Mouse (Mus musculus) adrenal gland, postnatal 25 days (tissue): Measurements from ENCODE around the gene Erich6. TPM values are rescaled to one million over a fixed set of nuclear protein-coding genes. Genes with fewer than 3 reads are reported as not detected.

Experiments used
- DNase-seq: peaks from one replicate; pipeline ENCODE4 v3.0.0; 2021; ENCODE audit warnings: mixed read lengths
- long read RNA-seq: library from polyadenylated mRNA; stranded (forward); transcript quantifications from one replicate; pipeline ENCODE4 v2.0.0, GENCODE M21; 2021
- total RNA-seq: library from RNA; stranded (reverse); gene quantifications from 2 replicates; pipeline ENCODE4 v1.2.3, GENCODE M21; 2021

The Erich6 gene
- total RNA-seq = not detected in 2 replicates
- long read RNA-seq = 0 reads

- peak; percentile 50 for DNase-seq
These were observed at the start of gene Erich6 for GRCm38 (mm10) chr3:58636406-58637295. TSS of gene Erich6 (minus strand) at chr3:58637207.

GRCm38 (mm10) chr3:58686206-58686921 is 49.4 kb upstream of the Erich6 start:
- DNase-seq = no peak

- no peak for DNase-seq
These were observed 48.4 kb upstream of the Erich6 start for GRCm38 (mm10) chr3:58685396-58685795.

- no peak for DNase-seq
These were observed 46.3 kb upstream of the Erich6 start for GRCm38 (mm10) chr3:58683346-58683745.

- DNase-seq = no peak
These were observed 45.3 kb upstream of the Erich6 start for GRCm38 (mm10) chr3:58682336-58682735.

GRCm38 (mm10) chr3:58681831-58682230 is 44.8 kb upstream of the Erich6 start:
- DNase-seq = no peak

- DNase-seq = no peak
These were observed 44.1 kb upstream of the Erich6 start for GRCm38 (mm10) chr3:58680943-58681637.

- DNase-seq = no peak
These were observed 43.0 kb upstream of the Erich6 start for GRCm38 (mm10) chr3:58679996-58680395.

GRCm38 (mm10) chr3:58678905-58679304 is 41.9 kb upstream of the Erich6 start:
- DNase-seq = no peak

GRCm38 (mm10) chr3:58678384-58678783 is 41.4 kb upstream of the Erich6 start:
- no peak for DNase-seq

GRCm38 (mm10) chr3:58677615-58678014 is 40.6 kb upstream of the Erich6 start:
- DNase-seq = no peak

GRCm38 (mm10) chr3:58673295-58673694 is 36.3 kb upstream of the Erich6 start:
- no peak for DNase-seq

GRCm38 (mm10) chr3:58672481-58673183 is 35.6 kb upstream of the Erich6 start:
- no peak for DNase-seq

GRCm38 (mm10) chr3:58671616-58672250 is 34.7 kb upstream of the Erich6 start:
- DNase-seq = no peak

- DNase-seq = no peak
These were observed 27.0 kb upstream of the Erich6 start for GRCm38 (mm10) chr3:58663970-58664369.

- no peak for DNase-seq
These were observed 23.6 kb upstream of the Erich6 start for GRCm38 (mm10) chr3:58660636-58661035.

GRCm38 (mm10) chr3:58657356-58657755 is 20.3 kb upstream of the Erich6 start:
- peak; percentile 50 for DNase-seq

GRCm38 (mm10) chr3:58655362-58656130 is 18.5 kb upstream of the Erich6 start:
- peak; percentile 53 for DNase-seq

GRCm38 (mm10) chr3:58653907-58654306 is 16.9 kb upstream of the Erich6 start:
- peak; percentile 32 for DNase-seq

- DNase-seq = no peak
These were observed 13.3 kb upstream of the Erich6 start for GRCm38 (mm10) chr3:58650328-58650727.

GRCm38 (mm10) chr3:58647179-58647578 is 10.2 kb upstream of the Erich6 start:
- DNase-seq = no peak
